Mouse (Mus musculus): ENCODE measurements around the gene Nipa2.

Gene Nipa2

DNA sequence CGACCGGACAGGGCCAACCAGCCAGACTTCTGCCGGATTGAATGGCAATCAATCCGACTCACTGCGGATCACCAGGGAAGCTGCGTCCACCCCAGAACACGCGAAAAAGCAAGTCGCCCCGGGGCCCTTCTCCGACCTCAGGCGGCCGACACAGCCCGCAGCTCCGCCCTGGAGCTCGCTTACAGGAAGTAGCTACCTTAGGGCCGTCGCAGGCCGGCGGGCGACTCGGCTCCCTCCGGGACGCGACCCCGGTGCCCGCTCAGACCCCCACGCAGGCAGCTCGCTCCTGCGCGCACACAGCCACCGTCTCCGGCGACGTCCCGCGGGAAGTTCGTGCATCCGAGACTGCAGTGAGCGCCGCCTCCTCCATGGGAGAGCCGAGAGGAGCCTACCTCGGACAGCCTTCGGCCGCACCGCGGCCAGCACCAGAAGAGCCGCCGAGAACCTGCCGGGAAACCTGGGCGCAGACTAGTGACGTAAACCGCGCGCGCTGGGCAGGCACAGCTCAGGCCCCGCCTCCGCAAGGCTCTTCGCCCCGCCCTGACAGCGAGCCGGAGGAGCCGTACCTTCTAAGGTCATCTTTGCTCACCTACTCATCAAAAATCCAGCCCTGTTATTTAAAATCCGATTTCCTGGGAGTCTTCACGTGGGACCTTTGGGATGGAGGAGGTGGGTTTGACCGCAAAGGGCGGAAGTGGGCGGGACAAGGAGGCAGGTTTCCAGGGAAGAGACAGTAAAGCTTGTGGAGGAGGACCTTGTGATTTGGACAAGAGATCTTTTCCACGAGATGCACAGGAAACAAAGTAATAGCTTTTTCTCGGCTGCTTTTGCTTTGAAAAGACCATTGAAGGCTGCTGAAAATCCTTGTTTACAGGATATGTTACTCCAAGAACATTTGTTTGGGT lies at the start of gene Nipa2:
TSS of gene Nipa2 (minus strand) at position 473 of the 905 bp plus-strand sequence.
- DNase-seq = peak; percentile 96

DNA sequence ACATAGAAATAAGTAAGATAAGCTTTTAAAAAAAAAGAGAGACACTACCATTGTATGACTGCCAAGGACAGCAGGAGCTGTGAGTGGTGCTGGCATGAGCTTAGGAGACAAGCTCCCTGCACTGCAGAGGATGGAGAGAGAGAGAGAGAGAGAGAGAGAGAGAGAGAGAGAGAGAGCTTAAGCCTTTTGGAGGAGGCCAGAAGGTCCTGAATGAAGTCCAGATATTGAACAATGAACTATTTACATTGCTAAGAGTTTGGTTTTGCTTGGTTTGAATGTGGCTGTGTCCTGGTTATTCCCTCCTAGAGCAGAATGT lies 48.7 kb upstream of the Nipa2 start:
- no peak for DNase-seq

DNA sequence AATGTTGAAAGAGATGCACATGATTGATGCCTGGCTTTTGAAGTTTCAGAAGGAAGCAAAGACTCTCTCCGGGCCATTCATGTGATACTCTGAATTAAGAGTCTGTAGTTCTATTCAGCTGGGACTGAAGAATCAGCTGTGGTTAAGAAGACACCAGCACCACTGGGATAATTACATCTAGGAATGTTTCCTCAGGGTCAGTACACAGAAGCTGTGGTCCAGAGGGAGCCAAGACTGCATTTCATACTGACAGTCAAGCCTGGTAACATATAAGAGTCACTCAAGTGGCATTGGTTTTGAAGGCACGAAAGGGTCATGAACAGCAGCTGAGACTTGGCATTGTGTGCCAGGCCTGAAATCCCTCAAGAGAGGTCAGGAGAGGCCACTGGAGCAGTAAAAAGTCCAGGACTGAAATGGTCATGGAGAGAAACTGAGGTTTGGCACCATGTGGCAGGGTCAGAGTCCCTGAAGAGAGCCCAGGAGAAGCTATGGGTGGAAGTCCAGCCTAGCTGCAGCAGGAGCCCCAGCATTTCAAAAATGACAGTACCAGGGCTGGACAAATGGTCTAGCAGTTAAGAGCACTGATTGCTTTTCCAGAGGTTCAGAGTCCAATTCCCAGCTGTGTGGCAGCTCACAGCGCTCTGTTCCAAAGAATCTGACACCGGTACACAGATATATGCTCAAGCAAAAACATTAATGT lies 48.2 kb upstream of the Nipa2 start:
- no peak for DNase-seq

DNA sequence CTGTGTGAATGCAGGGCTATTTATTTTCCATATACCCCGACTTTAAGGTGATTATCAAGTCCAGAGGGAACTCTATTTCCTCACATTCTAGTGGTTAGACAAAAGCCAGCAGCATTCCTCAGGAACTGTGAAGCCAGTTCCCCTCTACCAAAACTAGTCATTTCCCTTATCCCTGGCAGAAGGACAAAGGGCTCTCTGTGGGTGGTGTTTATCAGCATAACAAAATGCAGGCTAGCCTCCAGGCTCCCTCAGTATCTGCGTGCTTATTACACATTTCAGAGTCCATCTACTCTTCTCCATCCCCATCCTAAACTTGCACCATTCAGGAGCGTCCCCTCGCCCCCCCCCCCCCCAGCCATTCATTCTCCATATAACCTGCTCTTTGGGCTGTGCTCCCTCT lies 36.7 kb upstream of the Nipa2 start:
- DNase-seq = no peak

DNA sequence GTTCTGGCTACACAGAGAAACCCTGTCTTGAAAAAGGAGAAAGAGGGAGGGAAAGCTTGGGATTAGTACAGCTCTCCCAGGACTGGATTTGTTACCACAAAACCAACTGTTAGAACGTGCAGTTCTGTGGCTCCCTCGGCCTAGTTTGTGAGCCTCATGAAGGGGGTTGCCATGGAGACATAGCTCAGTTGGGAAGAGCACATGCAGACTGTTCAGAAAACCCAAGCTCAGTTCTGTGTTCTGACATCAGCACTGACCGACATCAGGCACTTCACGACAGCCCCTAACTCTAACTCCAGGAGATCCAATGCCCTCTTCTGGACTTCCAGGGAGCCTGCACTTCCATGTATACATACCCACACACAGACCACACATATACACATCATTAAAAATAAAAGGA lies 32.7 kb upstream of the Nipa2 start:
- DNase-seq = no peak

DNA sequence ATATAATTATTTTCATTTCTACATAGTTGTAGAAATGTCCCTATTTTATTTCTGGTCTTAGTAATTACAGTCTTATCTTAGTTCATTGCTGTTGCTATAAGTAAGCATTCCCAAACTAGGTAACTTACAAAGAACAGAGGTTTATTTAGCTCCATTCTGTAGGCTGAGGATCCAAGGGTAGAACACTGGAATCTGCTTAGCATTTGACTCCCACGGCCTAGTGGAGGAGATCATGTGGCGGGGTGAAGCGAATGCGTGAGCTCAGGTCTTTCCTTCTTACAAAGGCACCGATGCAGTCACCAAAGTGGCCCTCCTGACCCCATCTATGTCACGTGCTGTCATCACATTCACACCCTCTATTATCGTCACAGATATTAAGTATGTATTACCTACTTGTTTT lies 29.6 kb upstream of the Nipa2 start:
- DNase-seq = no peak

DNA sequence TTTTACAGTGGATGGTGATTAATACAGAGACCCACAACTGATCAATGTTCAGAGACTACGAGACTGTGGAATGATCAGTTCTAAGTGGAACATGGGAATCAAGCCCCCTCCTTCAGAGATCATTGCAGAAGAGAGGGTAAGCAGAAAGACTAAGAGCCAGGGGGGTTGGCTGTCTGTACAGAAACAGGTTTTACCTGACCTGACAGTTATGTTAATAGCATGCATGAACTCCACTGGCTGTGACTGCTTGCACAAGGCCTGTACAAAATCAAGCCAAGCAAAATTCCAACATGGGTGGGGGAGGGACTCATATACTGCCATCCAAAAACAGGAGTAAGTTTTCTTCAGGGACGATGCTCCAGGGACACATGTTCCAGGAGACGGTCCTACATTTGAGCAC lies 28.9 kb upstream of the Nipa2 start:
- no peak for DNase-seq

DNA sequence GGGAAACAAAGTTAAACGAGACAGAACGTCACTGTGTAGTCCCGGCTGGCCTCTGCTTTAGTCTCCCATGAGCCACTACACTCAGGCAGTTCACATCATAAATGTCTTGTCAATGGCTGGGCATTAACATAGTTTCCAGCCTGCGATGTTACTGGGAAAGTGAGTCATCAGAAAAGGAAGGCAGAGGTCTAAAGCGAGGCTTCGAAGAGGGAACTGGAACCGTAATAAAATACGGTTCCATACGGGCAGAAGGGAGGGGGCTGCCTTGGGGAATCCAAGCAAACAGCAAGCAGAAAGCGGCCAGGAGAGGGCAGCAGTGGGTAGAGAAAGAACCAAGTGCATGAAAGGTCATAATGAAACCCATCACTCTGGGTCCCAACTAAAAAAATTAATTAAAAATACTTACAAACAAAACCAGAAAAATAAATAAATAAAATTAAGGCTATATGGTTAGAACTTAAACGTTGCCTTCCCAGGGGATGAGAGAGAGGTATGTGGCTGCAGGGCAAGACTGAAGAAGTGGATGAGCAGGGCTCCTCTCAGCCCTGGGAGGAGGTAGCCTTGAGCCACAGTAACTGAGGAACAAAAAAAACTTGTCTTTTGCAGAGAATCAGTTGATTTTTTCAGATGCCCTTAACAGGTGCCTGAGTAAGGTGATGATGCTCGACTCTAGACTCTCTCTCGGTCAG lies 24.4 kb upstream of the Nipa2 start:
- DNase-seq = peak; percentile 77 to 92

DNA sequence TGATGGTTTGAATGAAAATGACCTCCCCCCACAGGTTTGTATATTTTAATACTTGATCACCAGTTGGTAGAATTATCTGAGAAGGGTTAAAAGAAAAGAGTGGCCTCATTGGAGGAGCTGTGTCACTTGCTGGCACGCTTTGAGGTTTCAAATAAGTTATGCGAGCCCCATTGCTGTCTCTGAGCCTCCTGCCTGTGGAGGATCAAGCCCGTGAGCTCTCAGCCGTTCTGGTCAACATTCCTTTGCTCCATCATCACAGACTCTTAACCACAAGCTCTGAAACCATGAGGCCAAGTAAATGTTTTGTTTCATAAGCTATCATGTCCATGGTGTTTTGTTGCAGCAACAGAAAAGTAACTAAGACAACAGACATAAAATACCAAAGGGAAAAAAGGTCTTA lies 22.5 kb upstream of the Nipa2 start:
- DNase-seq = no peak

DNA sequence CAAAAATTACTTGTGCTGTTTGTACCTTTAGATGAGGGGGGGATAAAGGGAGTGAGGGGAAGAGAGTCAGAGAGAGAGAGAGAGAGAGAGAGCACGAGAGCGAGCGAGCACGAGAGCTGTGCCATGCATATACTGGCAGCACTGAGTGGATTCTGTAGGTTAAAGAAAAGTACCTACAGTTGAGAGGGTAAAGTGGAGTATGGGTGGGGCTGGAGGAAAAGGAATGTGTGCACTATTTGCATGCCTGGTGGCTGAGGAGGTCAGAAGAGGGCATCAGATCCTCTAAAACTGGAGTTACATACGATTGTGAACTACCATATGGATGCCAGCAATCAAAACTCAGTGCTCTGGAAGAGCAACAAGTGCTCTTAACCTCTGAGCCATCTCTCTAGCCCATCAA lies 20.8 kb upstream of the Nipa2 start:
- no peak for DNase-seq

DNA sequence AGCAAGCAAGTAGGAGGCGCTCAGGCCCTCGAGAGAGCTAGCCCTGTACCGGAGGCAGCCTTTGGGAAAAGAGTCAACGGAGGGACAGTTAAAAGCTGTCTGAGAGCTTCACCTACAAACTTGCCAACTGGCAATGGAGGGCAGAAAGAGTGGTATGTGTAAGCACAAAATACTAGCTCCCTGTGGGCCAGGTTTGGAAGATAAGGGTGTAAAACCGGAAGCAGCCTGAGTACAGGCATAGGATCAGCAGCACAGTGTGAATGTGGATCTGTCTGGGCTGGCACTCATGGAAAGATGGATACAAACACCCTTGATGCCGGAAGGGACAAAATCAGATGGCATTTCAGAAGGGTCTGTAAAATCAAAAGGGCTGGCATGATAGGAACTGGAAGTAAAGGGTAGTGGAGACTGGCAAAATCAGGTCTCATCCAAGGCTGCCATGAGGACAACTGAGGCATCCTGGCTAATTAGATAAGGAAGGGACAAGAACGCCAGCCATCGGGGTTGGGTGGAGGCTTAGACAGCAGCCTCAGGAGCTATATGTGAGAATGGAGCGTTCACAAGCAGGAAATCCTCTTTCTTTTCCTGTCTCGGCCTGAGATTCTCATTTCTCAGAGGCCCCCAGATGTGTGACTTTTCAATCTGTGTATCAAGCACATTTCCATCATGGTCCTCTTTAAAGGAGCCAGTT lies 19.9 kb upstream of the Nipa2 start:
- no peak for DNase-seq

DNA sequence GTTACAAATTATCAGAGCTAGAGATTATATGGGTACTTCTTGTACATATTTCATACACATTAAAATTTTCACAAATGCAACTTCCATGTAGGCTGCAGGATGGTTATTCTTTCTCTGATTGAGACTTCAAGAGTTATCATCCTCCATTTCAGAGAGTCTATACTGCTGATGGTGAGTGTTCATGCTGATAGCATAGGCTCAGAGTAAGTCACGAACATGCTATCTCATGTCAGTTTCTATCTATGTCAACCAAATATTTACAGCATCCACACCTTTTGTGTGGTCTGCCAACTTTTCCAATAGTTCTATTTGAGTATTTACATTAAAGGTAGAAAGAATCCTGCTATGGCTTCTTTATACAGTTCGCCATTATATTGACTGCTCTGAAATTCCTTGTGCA lies 19.2 kb upstream of the Nipa2 start:
- no peak for DNase-seq

DNA sequence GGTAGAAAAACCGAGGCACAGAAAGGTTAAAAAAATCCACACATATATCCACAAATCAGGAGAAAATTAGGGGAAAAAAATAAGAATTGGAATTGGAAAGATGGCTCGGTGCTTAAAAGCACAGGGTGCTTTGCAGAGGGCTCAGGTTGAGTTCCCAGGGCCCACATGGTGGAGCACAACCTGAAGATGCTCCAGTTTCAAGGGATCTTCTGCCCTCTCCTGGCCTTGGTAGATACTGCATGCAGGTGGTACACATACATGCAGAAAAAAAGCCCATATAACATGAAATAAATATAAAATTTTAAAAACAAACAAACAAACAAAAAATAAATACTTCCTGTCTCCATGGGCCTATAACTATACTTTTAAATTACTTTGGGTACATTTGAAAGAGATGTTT lies 12.2 kb upstream of the Nipa2 start:
- DNase-seq = no peak

DNA sequence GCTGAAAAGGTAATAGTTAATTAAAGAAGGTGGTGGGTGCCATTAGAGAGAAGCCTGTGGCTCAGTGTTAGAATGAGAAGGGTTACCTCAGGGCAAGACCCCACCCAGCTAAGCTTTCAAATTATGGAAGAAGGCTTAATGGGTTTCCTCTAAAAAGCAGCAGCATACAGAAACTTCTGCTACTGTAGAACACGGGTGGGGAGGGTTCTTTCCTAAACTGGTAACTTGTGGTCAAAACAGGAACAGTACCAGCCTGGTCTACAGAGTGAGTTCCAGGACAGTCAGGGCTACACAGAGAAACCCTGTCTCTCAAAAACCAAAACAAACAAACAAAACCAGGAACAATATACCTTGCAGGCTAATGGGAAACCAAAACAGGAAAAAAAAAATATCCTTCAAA lies 7.1 kb upstream of the Nipa2 start:
- DNase-seq = no peak

DNA sequence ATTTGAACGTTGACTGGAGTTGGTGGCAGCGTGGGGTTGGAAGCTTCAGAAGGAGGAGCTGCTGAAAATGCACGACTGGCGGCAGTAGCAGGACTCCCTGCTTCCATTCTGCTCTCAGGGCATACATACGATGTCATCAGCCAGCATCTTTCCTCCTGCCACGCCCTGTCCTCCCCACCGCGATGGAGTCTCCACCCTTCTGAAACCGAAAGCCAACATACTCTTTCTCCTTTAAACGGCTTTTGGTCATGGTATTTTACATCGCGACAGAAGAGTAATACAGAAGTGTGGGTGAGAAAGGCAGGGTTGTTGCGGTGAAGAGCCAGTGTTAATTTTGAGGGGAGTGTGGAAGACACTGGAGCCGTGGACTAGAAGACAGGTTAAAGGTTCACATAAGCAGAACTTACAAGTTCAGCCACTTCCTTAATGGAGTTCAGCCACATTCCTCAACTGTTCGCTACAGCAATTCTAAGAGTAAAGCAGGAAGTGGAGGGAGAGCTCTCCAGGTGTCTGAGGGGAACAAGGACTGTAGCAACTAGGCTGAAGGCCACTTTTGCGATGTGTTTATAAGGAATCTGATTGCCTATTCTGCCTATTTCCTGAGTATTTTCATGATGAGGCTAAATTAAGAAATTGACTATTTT lies 6.1 kb upstream of the Nipa2 start:
- DNase-seq = peak in 1 of 2 experiments; percentile 35

DNA sequence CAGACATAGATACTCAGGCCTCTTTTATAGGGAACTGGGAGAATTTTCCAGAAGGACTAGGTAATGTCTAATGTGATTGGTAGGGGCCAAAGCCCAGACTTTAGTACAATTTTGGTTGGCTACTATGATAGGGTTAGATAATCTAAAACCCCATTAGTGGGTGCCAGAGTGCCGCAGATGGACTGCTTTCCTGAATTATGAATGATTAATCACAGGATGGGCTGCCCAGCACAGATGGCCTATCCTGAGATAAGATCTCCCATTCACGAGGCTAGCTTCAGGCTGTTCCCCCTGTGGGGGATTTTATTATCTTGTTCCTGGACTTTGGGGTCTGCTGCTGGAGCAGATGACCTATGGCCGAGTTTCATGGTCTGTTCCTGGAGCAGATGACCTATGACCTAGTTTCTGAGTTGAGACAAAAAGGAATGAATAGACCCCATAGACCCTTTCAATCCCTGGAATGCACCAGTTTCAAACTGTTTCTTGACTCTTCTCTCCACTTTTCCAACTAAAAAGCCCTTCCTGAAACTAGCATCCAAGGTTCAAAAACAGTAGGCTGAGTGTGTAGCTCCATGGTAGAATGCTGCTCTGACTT lies 4.7 kb upstream of the Nipa2 start:
- no peak for DNase-seq

DNA sequence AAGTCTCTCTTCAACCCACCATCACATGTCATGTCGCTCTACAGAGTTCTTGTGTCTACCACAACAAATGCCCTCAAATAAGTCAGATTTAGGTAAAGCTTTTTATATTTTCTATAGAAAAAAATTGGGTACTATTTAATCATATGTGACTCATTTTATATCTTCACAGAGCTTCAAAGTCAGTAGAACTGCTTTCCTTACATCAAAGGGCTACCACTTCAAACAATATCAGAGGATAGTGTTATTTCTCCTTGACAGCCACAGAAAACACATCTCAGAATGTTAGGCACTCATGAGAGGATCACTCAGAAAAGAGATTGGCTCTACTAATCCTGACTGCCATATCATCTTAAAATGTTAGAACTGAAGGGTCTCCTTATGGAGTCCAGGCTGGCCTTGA lies 1.8 kb downstream of the Nipa2 start:
- DNase-seq = no peak

DNA sequence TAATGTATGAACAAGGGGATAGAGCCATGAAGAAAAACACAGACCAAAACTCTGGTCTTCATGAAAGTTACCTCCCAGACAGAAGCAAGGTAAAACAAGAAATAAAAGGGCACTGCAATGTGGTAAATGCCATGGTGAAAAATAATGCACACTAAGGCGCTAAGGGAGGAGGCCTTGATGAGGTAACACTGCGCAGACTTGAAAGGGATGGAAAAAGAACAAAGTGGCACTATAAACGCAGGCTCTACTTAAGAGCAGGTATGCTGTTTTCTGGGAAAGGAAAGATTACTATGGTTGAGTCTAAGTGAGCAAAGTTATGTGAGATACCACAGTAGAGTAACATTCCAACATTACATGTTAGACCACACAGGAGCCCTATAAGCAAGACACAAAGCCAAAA lies 2.5 kb downstream of the Nipa2 start:
- no peak for DNase-seq

DNA sequence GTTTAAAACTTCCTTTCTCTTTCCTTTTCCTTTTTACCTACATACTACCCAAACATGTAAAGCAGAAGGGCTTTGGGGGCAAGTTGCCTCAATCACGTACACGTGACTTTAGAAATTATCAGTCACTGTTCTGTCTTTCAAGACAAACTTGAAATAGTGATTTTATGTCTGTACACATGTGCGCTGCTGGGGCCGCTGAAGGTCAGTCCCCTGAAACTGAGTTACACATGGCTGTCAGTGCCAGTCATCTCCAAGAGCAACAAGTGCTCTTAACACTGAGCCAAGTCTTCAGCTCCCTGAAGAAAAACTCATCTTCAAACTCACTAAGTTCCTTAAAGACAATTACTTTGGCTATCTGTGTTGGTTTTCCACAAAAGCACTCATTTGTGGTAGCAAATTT lies 4.4 kb downstream of the Nipa2 start:
- no peak for DNase-seq

DNA sequence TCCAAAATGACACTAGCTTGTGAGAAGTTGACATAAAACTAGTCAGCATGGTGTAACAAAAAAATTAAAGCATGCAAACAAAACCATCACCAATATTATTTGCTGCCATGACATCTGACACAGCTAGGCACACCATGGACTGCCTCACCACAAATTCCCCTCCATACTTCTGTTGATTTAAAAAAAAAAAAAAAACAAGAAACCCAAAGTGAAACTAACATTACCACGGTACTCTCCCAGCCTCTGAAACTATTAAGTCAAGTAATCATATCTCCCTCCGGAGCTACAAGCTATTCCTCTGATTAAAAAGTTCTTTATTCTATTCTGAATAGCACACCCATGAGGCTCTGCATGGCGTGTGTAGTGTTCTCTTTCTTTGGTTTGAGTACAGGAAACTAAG lies 5.1 kb downstream of the Nipa2 start:
- DNase-seq = no peak

DNA sequence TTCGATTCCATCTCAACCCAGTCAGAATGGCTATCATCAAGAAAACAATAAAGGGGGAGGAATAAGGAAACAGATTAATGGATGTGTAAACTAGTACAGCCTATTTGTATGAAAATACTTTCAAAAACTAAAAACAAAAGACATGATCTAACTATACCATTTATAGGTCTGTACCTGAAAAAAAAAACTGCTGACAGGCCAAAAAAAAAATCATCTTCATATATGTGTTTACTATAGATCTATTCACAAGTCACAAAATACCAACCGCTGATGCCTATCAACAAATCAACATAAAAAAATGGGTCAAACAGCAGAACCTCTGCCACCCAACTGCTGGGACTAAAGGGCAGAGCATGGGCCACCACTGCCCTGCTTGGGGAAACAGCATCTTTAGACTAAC lies 6.2 kb downstream of the Nipa2 start:
- DNase-seq = no peak

DNA sequence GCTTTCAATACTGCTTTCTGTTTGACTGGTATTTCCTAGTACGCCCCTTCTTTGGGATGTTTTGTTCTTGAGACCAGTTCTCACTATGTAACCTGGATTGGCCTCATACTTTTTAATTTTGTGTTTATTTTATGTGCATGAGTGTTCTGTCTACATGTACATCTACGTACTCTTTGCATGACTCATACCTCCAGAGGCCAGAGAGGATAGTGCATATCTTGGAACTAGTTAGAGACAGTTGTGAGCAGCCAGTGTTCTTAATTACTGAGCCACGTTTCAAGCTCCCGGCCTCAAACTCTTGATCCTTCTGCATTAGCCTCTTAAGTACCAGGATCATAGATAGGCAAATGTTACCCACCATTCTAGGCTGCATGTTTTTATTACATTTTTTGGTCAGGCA lies 23.9 kb downstream of the Nipa2 start:
- no peak for DNase-seq
